Mouse (Mus musculus) cortical plate, adult 2 months (tissue): Measurements from ENCODE around the gene Prok1. TPM values are rescaled to one million over a fixed set of nuclear protein-coding genes. Genes with fewer than 3 reads are reported as not detected.

Experiments
- H3K27ac ChIP-seq: fragments of 200-500 bp; 2 replicates; pipeline ENCODE4 v1.5.1; 2012; ENCODE audit warnings: low read length, control low read depth, inconsistent platforms; ENCODE audit not compliant: insufficient read depth
- H3K4me1 ChIP-seq: fragments of 200-500 bp; 2 replicates; pipeline ENCODE4 v1.6.1; 2011; ENCODE audit warnings: low read length; ENCODE audit not compliant: control insufficient read depth, insufficient read depth
- H3K4me3 ChIP-seq: fragments of 200-500 bp; 2 replicates; pipeline ENCODE4 v1.5.1; 2011; ENCODE audit warnings: mild to moderate bottlenecking, low read length, control low read depth; ENCODE audit not compliant: insufficient read depth
- CTCF ChIP-seq: fragments of 200-500 bp; IDR thresholded peaks from 2 replicates; pipeline ENCODE4 v1.5.1; 2011; ENCODE audit warnings: mild to moderate bottlenecking, control low read depth, low read length; ENCODE audit not compliant: insufficient read depth; ENCODE audit errors: extremely low read depth
- POLR2A ChIP-seq: fragments of 200-500 bp; IDR thresholded peaks from 2 replicates; pipeline ENCODE4 v1.6.1; 2011; ENCODE audit warnings: mild to moderate bottlenecking, low read length, control low read depth; ENCODE audit not compliant: insufficient read depth; ENCODE audit errors: extremely low read depth
- polyA plus RNA-seq: library from polyadenylated mRNA; depleted of rRNA; stranded (reverse); fragments of >200 nt; gene quantifications from 2 replicates; pipeline ENCODE4 v1.2.3, GENCODE M21; 2012

Gene Prok1
- polyA plus RNA-seq, 1 experiment: 0.10 TPM

- Histone ChIP-seq H3K4me1 (no peaks in the 10 kb centered on the region), H3K4me3 (no peak overlapping the region), H3K27ac (no peak overlapping the region)
- no peak for TF ChIP-seq CTCF
- no peak for TF ChIP-seq POLR2A
These were observed 16.3 kb downstream of the Prok1 start for GRCm38 (mm10) chr3:107223230-107223629.

GRCm38 (mm10) chr3:107221608-107222007, 17.9 kb downstream of the Prok1 start, which contains the start of gene Cym:
Gene Cym, minus strand, starts transcription at chr3:107221732.
- Histone ChIP-seq H3K4me3 (no peak within 1 kb of the TSS), H3K27ac (no peak within 1 kb of the TSS), H3K4me1 (no peaks in the 10 kb centered on the region)
- TF ChIP-seq CTCF (no peak), POLR2A (no peak)

- no peaks in the 10 kb centered on the region for H3K4me1 ChIP-seq
- no peak for TF ChIP-seq CTCF
- no peak for TF ChIP-seq POLR2A
- H3K4me3 ChIP-seq: no peak overlapping the region
- H3K27ac ChIP-seq: no peak overlapping the region
These were observed 20.9 kb downstream of the Prok1 start for GRCm38 (mm10) chr3:107218572-107218971.

GRCm38 (mm10) chr3:107217101-107217480, 22.4 kb downstream of the Prok1 start:
- H3K27ac ChIP-seq: no peak overlapping the region
- H3K4me3 ChIP-seq: no peak overlapping the region
- no peak for TF ChIP-seq CTCF
- no peak for TF ChIP-seq POLR2A

GRCm38 (mm10) chr3:107216400-107217100, 23.0 kb downstream of the Prok1 start:
- no peaks in the 10 kb centered on the region for H3K4me1 ChIP-seq
- no peak overlapping the region for H3K4me3 ChIP-seq
- H3K27ac ChIP-seq: no peak overlapping the region
- TF ChIP-seq POLR2A: no peak
- no peak for TF ChIP-seq CTCF

More at GRCm38 (mm10) chr3:107217101-107217480, 22.4 kb downstream of the Prok1 start:
- H3K4me1 ChIP-seq: no peaks in the 10 kb centered on the region

- H3K4me3 ChIP-seq: no peak overlapping the region
- H3K4me1 ChIP-seq: no peaks in the 10 kb centered on the region
- no peak overlapping the region for H3K27ac ChIP-seq
- no peak for TF ChIP-seq POLR2A
- TF ChIP-seq CTCF: no peak
These were observed 24.9 kb downstream of the Prok1 start for GRCm38 (mm10) chr3:107214606-107215005.

GRCm38 (mm10) chr3:107207625-107208253, 31.8 kb downstream of the Prok1 start:
- Histone ChIP-seq H3K4me3 (no peak overlapping the region), H3K27ac (no peak overlapping the region), H3K4me1 (peaks cover 7% of the 10 kb centered on the region)
- TF ChIP-seq POLR2A (no peak), CTCF (no peak)

GRCm38 (mm10) chr3:107206490-107207150, 32.9 kb downstream of the Prok1 start:
- TF ChIP-seq POLR2A (no peak), CTCF (no peak)
- no peak overlapping the region for H3K4me3 ChIP-seq

GRCm38 (mm10) chr3:107205994-107206393, 33.5 kb downstream of the Prok1 start:
- no peak overlapping the region for H3K27ac ChIP-seq
- H3K4me3 ChIP-seq: no peak overlapping the region
- TF ChIP-seq CTCF: peak; percentile 95
- TF ChIP-seq POLR2A: no peak
- peaks cover 7% of the 10 kb centered on the region for H3K4me1 ChIP-seq

More at GRCm38 (mm10) chr3:107206490-107207150, 32.9 kb downstream of the Prok1 start:
- peaks cover 7% of the 10 kb centered on the region for H3K4me1 ChIP-seq
- H3K27ac ChIP-seq: no peak overlapping the region
